Mouse (Mus musculus) thymus, adult 2 months (tissue): ENCODE measurements around the gene Mag. TPM values are rescaled to one million over a fixed set of nuclear protein-coding genes. Genes with fewer than 3 reads are reported as not detected.

Source experiments
- DNase-seq: peaks from one replicate; pipeline ENCODE4 v3.0.0; 2021
- H3K27ac ChIP-seq: fragments of 200-500 bp; 2 replicates; pipeline ENCODE4 v1.5.1; 2012; ENCODE audit warnings: low read length, control low read depth; ENCODE audit not compliant: control insufficient read depth, insufficient read depth
- H3K27me3 ChIP-seq: fragments of 200-500 bp; 2 replicates; pipeline ENCODE4 v1.6.1; 2012; ENCODE audit warnings: mild to moderate bottlenecking, low read length, moderate library complexity, mixed read lengths; ENCODE audit not compliant: control insufficient read depth, insufficient read depth
- H3K36me3 ChIP-seq: fragments of 200-500 bp; 2 replicates; pipeline ENCODE4 v1.6.1; 2012; ENCODE audit warnings: mild to moderate bottlenecking, low read length, moderate library complexity; ENCODE audit not compliant: control insufficient read depth, insufficient read depth
- H3K4me1 ChIP-seq: fragments of 200-500 bp; replicated peaks from 2 replicates; pipeline ENCODE4 v1.6.1; 2012; ENCODE audit warnings: low read length; ENCODE audit not compliant: control insufficient read depth, insufficient read depth
- H3K4me3 ChIP-seq: fragments of 200-500 bp; 2 replicates; pipeline ENCODE4 v1.5.1; 2012; ENCODE audit warnings: mild to moderate bottlenecking, low read length, control low read depth, moderate library complexity; ENCODE audit not compliant: control insufficient read depth, insufficient read depth
- CTCF ChIP-seq: fragments of 200-500 bp; IDR thresholded peaks from 2 replicates; pipeline ENCODE4 v1.5.1; 2012; ENCODE audit warnings: mild to moderate bottlenecking, control low read depth, low read length, moderate library complexity, borderline replicate concordance; ENCODE audit not compliant: control insufficient read depth, poor library complexity, insufficient read depth; ENCODE audit errors: extremely low read depth
- POLR2A ChIP-seq: fragments of 200-500 bp; IDR thresholded peaks from 2 replicates; pipeline ENCODE4 v1.6.1; 2012; ENCODE audit warnings: mild to moderate bottlenecking, low read length, control low read depth, moderate library complexity; ENCODE audit not compliant: control insufficient read depth, poor library complexity, insufficient read depth; ENCODE audit errors: extremely low read depth
- WGBS: fragments of 180-500 bp; shearing (Covaris S2); methylation state at CpG from one replicate; pipeline ENCODE4 v1.1.7; 2018; 5-methylcytosine and 5-hydroxymethylcytosine counted together
- polyA plus RNA-seq: library from polyadenylated mRNA; depleted of rRNA; stranded (reverse); fragments of >200 nt; gene quantifications from 2 replicates; pipeline ENCODE4 v1.2.3, GENCODE M21; 2012; rRNA removed

The Mag gene
- polyA plus RNA-seq, 1 experiment = 2.0 TPM

DNA sequence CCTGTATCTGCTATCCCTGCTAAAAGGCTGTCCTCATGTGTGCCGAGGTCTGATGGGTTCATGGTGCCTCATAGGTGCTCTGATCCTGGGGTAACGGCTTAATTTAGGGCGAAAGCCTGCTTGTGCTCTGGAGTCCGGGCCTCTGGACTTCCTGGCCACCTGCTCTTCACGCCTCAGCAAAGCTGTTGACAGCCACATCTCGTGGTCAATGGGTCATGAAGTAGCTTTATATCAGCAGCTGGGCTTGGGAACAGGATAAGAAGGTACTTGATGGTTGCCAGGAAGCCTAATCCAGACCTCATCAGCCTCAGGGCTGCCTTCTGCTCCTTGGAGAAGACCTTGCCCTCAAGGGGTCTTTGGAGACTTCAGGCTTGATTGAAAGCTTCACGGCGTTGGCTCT lies 51.3 kb downstream of the Mag start:
- no peaks in the 10 kb centered on the region for H3K4me1 ChIP-seq
- H3K36me3 ChIP-seq = no peaks in the 10 kb centered on the region
- no peak for DNase-seq
- no peak overlapping the region for H3K27ac ChIP-seq
- 64% methylated on average over 8 of the region's 8 CpGs for WGBS
- H3K27me3 ChIP-seq = no peaks in the 10 kb centered on the region
- no peak overlapping the region for H3K4me3 ChIP-seq
- no peak for TF ChIP-seq POLR2A
- TF ChIP-seq CTCF = no peak

GRCm38 (mm10) chr7:30861464-30861863 lies 53.2 kb downstream of the Mag start, which contains the start of gene Ffar1:
TSS of gene Ffar1 (minus strand) at chr7:30861564.
- Histone ChIP-seq H3K4me3 (no peak within 1 kb of the TSS), H3K27me3 (no peaks in the 10 kb centered on the region), H3K27ac (no peak within 1 kb of the TSS), H3K4me1 (no peaks in the 10 kb centered on the region), H3K36me3 (no peaks in the 10 kb centered on the region)
- no peak for TF ChIP-seq CTCF
- TF ChIP-seq POLR2A = no peak
- no peak for DNase-seq
- WGBS = 92% methylated on average over 12 of the region's 12 CpGs

DNA sequence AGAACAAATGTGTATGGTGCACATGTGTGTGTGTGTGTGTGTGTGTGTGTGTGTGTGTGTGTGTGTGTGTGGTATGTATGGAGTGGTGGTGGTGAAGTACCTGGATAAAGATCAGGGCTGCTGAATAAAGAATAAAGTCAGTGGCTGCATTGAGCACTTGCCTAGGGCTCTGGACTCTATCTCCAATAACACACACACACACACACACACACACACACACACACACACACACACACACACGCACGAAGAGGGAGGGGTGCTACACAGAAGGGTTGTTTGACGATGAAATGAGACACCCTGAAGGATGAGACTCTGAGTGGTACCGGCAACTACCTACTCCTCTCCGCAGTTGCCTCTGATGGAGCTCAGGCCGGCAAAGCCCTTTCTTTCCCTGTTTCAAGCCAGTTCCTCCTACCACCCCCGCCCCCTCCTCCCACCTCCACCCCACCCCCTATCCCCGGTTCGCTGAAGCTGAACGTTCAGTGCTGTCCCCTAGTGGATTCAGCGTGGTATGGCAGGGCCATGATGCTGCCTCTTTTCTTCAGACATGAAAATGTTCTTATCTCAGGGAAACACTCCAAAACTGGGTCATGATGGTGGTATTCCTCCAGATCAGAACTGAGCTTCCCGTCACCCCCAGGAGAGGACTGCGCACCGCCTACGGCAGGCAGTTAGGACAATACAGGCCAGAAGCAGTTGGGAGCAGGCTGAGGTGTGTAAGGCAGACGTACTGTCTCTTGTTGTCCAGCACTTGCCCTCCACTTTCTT lies 54.9 kb downstream of the Mag start:
- H3K27me3 ChIP-seq = no peaks in the 10 kb centered on the region
- 8% methylated on average over 16 of the region's 16 CpGs for WGBS
- TF ChIP-seq CTCF (peak; percentile 29; the same call in 1 of the 2 replicates), POLR2A (no peak)
- no peaks in the 10 kb centered on the region for H3K4me1 ChIP-seq
- H3K36me3 ChIP-seq = no peaks in the 10 kb centered on the region
- no peak overlapping the region for H3K27ac ChIP-seq
- peak; percentile 45 for DNase-seq
- no peak overlapping the region for H3K4me3 ChIP-seq

DNA sequence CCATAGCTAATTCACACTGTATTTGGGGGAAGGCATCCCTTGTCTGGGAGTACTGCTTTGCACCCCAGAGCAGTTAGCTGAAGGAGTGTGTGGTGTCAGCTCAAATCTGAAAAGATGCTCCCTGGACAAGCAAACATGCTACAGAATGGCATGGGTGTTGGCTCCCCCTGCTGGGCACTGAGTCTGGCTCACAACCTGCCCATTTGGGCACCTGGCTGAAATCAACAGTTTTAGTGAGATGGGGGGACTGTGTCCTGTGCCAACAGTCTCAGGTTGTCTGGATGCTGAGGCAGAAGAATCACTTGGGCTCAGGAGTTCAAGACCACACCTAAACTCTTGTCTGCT lies 55.4 kb downstream of the Mag start:
- no peaks in the 10 kb centered on the region for H3K36me3 ChIP-seq
- no peak overlapping the region for H3K27ac ChIP-seq
- H3K4me3 ChIP-seq = no peak overlapping the region
- H3K4me1 ChIP-seq = no peaks in the 10 kb centered on the region
- TF ChIP-seq CTCF (peak; percentile 73; the same call in 1 of the 2 replicates), POLR2A (no peak)
- H3K27me3 ChIP-seq = no peaks in the 10 kb centered on the region
- peak; percentile 65 for DNase-seq

DNA sequence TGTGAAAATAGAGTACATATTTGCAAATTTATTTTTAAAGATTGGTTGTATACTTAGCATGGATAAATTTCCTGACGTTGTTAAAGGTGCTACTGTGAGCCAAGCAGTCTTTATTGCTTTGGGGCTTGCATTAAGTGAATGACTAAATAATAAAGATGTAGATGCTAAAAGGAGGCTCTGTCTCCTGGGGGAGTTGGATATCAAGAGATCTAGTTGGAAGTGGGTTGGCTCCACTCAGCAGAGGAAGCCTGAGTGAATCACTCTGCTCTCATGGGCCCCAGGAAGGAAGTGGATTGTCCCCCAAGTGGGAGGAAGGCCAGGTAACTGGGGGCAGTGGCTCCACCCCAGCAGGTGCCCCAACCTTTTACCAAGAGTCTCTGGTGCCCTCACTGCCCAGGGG lies 56.9 kb downstream of the Mag start:
- WGBS = 53% methylated on average over 1 of the region's 1 CpGs
- no peak for DNase-seq
- H3K4me3 ChIP-seq = no peak overlapping the region
- no peaks in the 10 kb centered on the region for H3K36me3 ChIP-seq
- no peaks in the 10 kb centered on the region for H3K4me1 ChIP-seq
- H3K27me3 ChIP-seq = no peaks in the 10 kb centered on the region
- H3K27ac ChIP-seq = no peak overlapping the region
- TF ChIP-seq CTCF (no peak), POLR2A (no peak)

DNA sequence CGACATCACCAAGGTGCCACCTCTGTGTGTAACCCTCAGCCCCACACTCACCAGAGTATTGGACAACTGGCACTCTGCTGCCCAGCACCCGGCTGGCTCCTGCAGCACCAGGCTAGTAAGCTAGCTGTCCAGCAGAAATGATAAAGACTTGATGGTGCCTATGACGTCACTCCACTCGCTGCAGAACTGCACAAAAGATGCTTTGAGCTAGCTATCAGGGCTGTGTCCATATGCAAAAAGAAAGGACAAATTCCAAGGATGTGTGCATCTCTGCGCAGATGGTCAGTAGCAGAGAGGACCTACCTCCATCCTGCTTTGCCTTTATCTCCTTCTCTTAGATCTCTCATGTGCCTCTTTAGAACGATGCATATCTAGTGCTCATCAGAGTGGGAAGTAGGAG lies 58.6 kb downstream of the Mag start, which contains the start of gene Ffar3:
Ffar3 (minus strand) TSS at position 101 of the 400 bp plus-strand sequence.
- Histone ChIP-seq H3K36me3 (no peaks in the 10 kb centered on the region), H3K27ac (no peak within 1 kb of the TSS), H3K27me3 (no peaks in the 10 kb centered on the region), H3K4me3 (no peak within 1 kb of the TSS), H3K4me1 (no peaks in the 10 kb centered on the region)
- TF ChIP-seq CTCF (no peak), POLR2A (no peak)
- no peak for DNase-seq
- WGBS = 83% methylated on average over 6 of the region's 6 CpGs

DNA sequence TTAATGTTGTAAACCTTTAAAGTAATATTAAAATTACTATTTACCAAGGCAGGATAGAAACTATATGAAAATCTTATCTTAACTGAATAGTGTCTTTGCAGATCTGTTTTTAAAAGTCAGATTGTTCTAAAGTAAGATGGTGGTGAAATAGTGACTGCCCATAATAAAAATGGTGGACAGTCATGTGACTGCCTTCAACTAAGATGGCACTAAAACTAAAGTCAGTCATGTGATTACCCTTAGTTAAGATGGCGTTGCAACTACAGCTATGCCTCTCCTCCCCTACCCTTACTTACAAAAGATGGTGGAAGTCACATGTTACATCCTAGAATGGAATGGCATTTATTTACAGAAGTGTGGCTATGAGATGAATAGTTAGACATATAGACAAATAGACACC lies 63.3 kb downstream of the Mag start:
- no peak for DNase-seq
- H3K27ac ChIP-seq = no peak overlapping the region
- no peak overlapping the region for H3K4me3 ChIP-seq
- no peaks in the 10 kb centered on the region for H3K4me1 ChIP-seq
- no peaks in the 10 kb centered on the region for H3K27me3 ChIP-seq
- TF ChIP-seq CTCF (no peak), POLR2A (no peak)
- 95% methylated on average over 1 of the region's 1 CpGs for WGBS
- no peaks in the 10 kb centered on the region for H3K36me3 ChIP-seq

Other genes with a start within 250 kb of the Mag start
- gene Haus5, start 249.9 kb downstream of the Mag start, polyA plus RNA-seq = 41.2 and 47.7 TPM in 2 replicates
- gene Pmis2, start 243.3 kb downstream of the Mag start, polyA plus RNA-seq = not detected in 2 replicates
- 0.28 and 0.82 TPM in 2 replicates for gene 2200002J24Rik, start 215.9 kb downstream of the Mag start, polyA plus RNA-seq
- 2.7 and 3.8 TPM in 2 replicates for gene Atp4a, start 202.7 kb downstream of the Mag start, polyA plus RNA-seq
- 161 and 204 TPM in 2 replicates for gene Tmem147, start 185.3 kb downstream of the Mag start, polyA plus RNA-seq
- 0.11 and 1.1 TPM in 2 replicates for gene Gapdhs, start 171.2 kb downstream of the Mag start, polyA plus RNA-seq
- 3.4 and 4.1 TPM in 2 replicates for gene Sbsn, start 163.4 kb downstream of the Mag start, polyA plus RNA-seq
- 26.3 and 35.6 TPM in 2 replicates for gene Dmkn, start 151.1 kb downstream of the Mag start, polyA plus RNA-seq
- 11.9 and 18.3 TPM in 2 replicates for gene Krtdap, start 127.0 kb downstream of the Mag start, polyA plus RNA-seq
- gene Ffar2, start 91.1 kb downstream of the Mag start, polyA plus RNA-seq = 3.2 and 3.5 TPM in 2 replicates
- 0.13 TPM in 1 of 2 replicates, not detected in the other for gene Ffar3, start 58.7 kb downstream of the Mag start, polyA plus RNA-seq
- gene Ffar1, start 53.3 kb downstream of the Mag start, polyA plus RNA-seq = 0.50 and 0.60 TPM in 2 replicates
- 8.5 and 8.9 TPM in 2 replicates for gene Cd22, start 34.5 kb downstream of the Mag start, polyA plus RNA-seq
- gene Hamp2, start 9.8 kb upstream of the Mag start, polyA plus RNA-seq = 2.2 and 12.5 TPM in 2 replicates
- gene Hamp, start 29.2 kb upstream of the Mag start, polyA plus RNA-seq = 23.6 and 33.1 TPM in 2 replicates
- 288 and 342 TPM in 2 replicates for gene Usf2, start 41.9 kb upstream of the Mag start, polyA plus RNA-seq
- 27.6 and 34.6 TPM in 2 replicates for gene Lsr, start 58.6 kb upstream of the Mag start, polyA plus RNA-seq
- gene Fam187b, start 58.9 kb upstream of the Mag start, polyA plus RNA-seq = 1.00 and 1.2 TPM in 2 replicates
- 247 and 283 TPM in 2 replicates for gene Fxyd5, start 127.6 kb upstream of the Mag start, polyA plus RNA-seq
- gene Fxyd7, start 136.6 kb upstream of the Mag start, polyA plus RNA-seq = 1.4 and 2.2 TPM in 2 replicates
- gene Fxyd1, start 142.3 kb upstream of the Mag start, polyA plus RNA-seq = 46.4 and 107 TPM in 2 replicates
- 1.1 and 1.8 TPM in 2 replicates for gene Lgi4, start 144.5 kb upstream of the Mag start, polyA plus RNA-seq
- 23.5 and 34.7 TPM in 2 replicates for gene Fxyd3, start 161.8 kb upstream of the Mag start, polyA plus RNA-seq
- gene Hpn, start 200.4 kb upstream of the Mag start, polyA plus RNA-seq = 7.0 and 8.2 TPM in 2 replicates
- 18.7 and 21.2 TPM in 2 replicates for gene Scn1b, start 212.1 kb upstream of the Mag start, polyA plus RNA-seq
- gene Gramd1a, start 241.0 kb upstream of the Mag start, polyA plus RNA-seq = 681 and 790 TPM in 2 replicates